Mouse (Mus musculus): ENCODE measurements around the gene Tmem50b. TPM values are rescaled to one million over a fixed set of nuclear protein-coding genes. Genes with fewer than 3 reads are reported as not detected.

Tmem50b gene
- total RNA-seq, 2 experiments from 2014 or later = 12.3 to 12.8 TPM

GRCm38 (mm10) chr16:91611248-91611647, 13.6 kb upstream of the Tmem50b start:
- no peak for DNase-seq (ENCODE audit: low spot score in 2 of 2)

GRCm38 (mm10) chr16:91609501-91610245, 12.1 kb upstream of the Tmem50b start:
- DNase-seq (ENCODE audit: low spot score in 2 of 2) = peak in 1 of 2 experiments; percentile 38

- DNase-seq (ENCODE audit: low spot score in 2 of 2) = no peak
Observed at GRCm38 (mm10) chr16:91606958-91607357, 9.4 kb upstream of the Tmem50b start.

GRCm38 (mm10) chr16:91605156-91605555, 7.6 kb upstream of the Tmem50b start:
- no peak for DNase-seq (ENCODE audit: low spot score in 2 of 2)

GRCm38 (mm10) chr16:91601693-91602092, 4.1 kb upstream of the Tmem50b start:
- no peak for DNase-seq (ENCODE audit: low spot score in 2 of 2)

GRCm38 (mm10) chr16:91601081-91601480, 3.5 kb upstream of the Tmem50b start:
- DNase-seq (ENCODE audit: low spot score in 2 of 2) = no peak

GRCm38 (mm10) chr16:91599242-91599641, 1.6 kb upstream of the Tmem50b start:
- DNase-seq (ENCODE audit: low spot score in 2 of 2) = no peak

GRCm38 (mm10) chr16:91596779-91597671, 575 bp downstream of the Tmem50b start:
- peak in 1 of 2 experiments; percentile 29 for DNase-seq (ENCODE audit: low spot score in 2 of 2)

GRCm38 (mm10) chr16:91596397-91596778, 1.2 kb downstream of the Tmem50b start:
- DNase-seq (ENCODE audit: low spot score in 2 of 2) = no peak

- DNase-seq (ENCODE audit: low spot score in 2 of 2) = no peak
Observed at GRCm38 (mm10) chr16:91595076-91595475, 2.5 kb downstream of the Tmem50b start.

GRCm38 (mm10) chr16:91593262-91593661, 4.3 kb downstream of the Tmem50b start:
- no peak for DNase-seq (ENCODE audit: low spot score in 2 of 2)

GRCm38 (mm10) chr16:91592162-91592561, 5.4 kb downstream of the Tmem50b start:
- DNase-seq (ENCODE audit: low spot score in 2 of 2) = no peak

GRCm38 (mm10) chr16:91588703-91589102, 8.9 kb downstream of the Tmem50b start:
- DNase-seq (ENCODE audit: low spot score in 2 of 2) = no peak

- no peak for DNase-seq (ENCODE audit: low spot score in 2 of 2)
Observed at GRCm38 (mm10) chr16:91587730-91588453, 9.7 kb downstream of the Tmem50b start.

- DNase-seq (ENCODE audit: low spot score in 2 of 2) = no peak
Observed at GRCm38 (mm10) chr16:91586244-91586643, 11.4 kb downstream of the Tmem50b start.

- DNase-seq (ENCODE audit: low spot score in 2 of 2) = no peak
Observed at GRCm38 (mm10) chr16:91585617-91586016, 12.0 kb downstream of the Tmem50b start.

GRCm38 (mm10) chr16:91582307-91582706, 15.3 kb downstream of the Tmem50b start:
- no peak for DNase-seq (ENCODE audit: low spot score in 2 of 2)

- no peak for DNase-seq (ENCODE audit: low spot score in 2 of 2)
Observed at GRCm38 (mm10) chr16:91578980-91579720, 18.4 kb downstream of the Tmem50b start.

- DNase-seq (ENCODE audit: low spot score in 2 of 2) = no peak
Observed at GRCm38 (mm10) chr16:91575151-91575550, 22.4 kb downstream of the Tmem50b start.

- DNase-seq (ENCODE audit: low spot score in 2 of 2) = no peak
Observed at GRCm38 (mm10) chr16:91571105-91571504, 26.5 kb downstream of the Tmem50b start.

- no peak for DNase-seq (ENCODE audit: low spot score in 2 of 2)
Observed at GRCm38 (mm10) chr16:91568960-91569359, 28.6 kb downstream of the Tmem50b start.

Data from gastrocnemius, postnatal 4 days (tissue).